Mouse (Mus musculus): ENCODE results near the gene Rbm4b. TPM values are rescaled to one million over a fixed set of nuclear protein-coding genes. Genes with fewer than 3 reads are reported as not detected.

Rbm4b gene
- total RNA-seq, 2 experiments from 2014 or later: 16.8 to 17.9 TPM

GRCm38 (mm10) chr19:4720671-4721244, 35.5 kb upstream of the Rbm4b start:
- TF ChIP-seq CTCF (conservative IDR thresholded peaks at IDR 0.05): no peak
- Histone ChIP-seq H3K4me3 (no peak overlapping the region), H3K27ac (0 out of 2 replicates have a peak overlapping the region, but pooled peaks have one; percentile 33)
- no peak for DNase-seq (ENCODE audit: low spot score in 2 of 2)

- Histone ChIP-seq H3K4me3 (no peak overlapping the region), H3K27ac (no peak overlapping the region)
- TF ChIP-seq CTCF (conservative IDR thresholded peaks at IDR 0.05): no peak
- DNase-seq (ENCODE audit: low spot score in 2 of 2): no peak
Measured at GRCm38 (mm10) chr19:4729186-4729585, 27.1 kb upstream of the Rbm4b start.

- no peak for TF ChIP-seq CTCF (conservative IDR thresholded peaks at IDR 0.05)
- Histone ChIP-seq H3K27ac (peak overlapping the region; percentile 39; the same call in 1 of the 2 replicates), H3K4me3 (no peak overlapping the region)
- no peak for DNase-seq (ENCODE audit: low spot score in 2 of 2)
Measured at GRCm38 (mm10) chr19:4733052-4733451, 23.2 kb upstream of the Rbm4b start.

- no peak for TF ChIP-seq CTCF (conservative IDR thresholded peaks at IDR 0.05)
- Histone ChIP-seq H3K4me3 (no peak overlapping the region), H3K27ac (no peak overlapping the region)
- no peak for DNase-seq (ENCODE audit: low spot score in 2 of 2)
Measured at GRCm38 (mm10) chr19:4737866-4738265, 18.4 kb upstream of the Rbm4b start.

GRCm38 (mm10) chr19:4739053-4739452, 17.2 kb upstream of the Rbm4b start:
- no peak overlapping the region for H3K27ac ChIP-seq
- no peak for TF ChIP-seq CTCF (conservative IDR thresholded peaks at IDR 0.05)
- no peak for DNase-seq (ENCODE audit: low spot score in 2 of 2)
- no peak overlapping the region for H3K4me3 ChIP-seq

- no peak for DNase-seq (ENCODE audit: low spot score in 2 of 2)
- no peak overlapping the region for H3K4me3 ChIP-seq
- no peak for TF ChIP-seq CTCF (conservative IDR thresholded peaks at IDR 0.05)
- no peak overlapping the region for H3K27ac ChIP-seq
Measured at GRCm38 (mm10) chr19:4739762-4740161, 16.5 kb upstream of the Rbm4b start.

GRCm38 (mm10) chr19:4741482-4741881, 14.8 kb upstream of the Rbm4b start:
- DNase-seq (ENCODE audit: low spot score in 2 of 2): no peak
- no peak overlapping the region for H3K4me3 ChIP-seq
- TF ChIP-seq CTCF (conservative IDR thresholded peaks at IDR 0.05): no peak
- no peak overlapping the region; the same call in 1 of the 2 replicates for H3K27ac ChIP-seq

GRCm38 (mm10) chr19:4742229-4742628, 14.1 kb upstream of the Rbm4b start:
- no peak for DNase-seq (ENCODE audit: low spot score in 2 of 2)
- no peak for TF ChIP-seq CTCF (conservative IDR thresholded peaks at IDR 0.05)
- H3K27ac ChIP-seq: no peak overlapping the region
- H3K4me3 ChIP-seq: no peak overlapping the region

GRCm38 (mm10) chr19:4743524-4743923, 12.8 kb upstream of the Rbm4b start:
- Histone ChIP-seq H3K27ac (peak overlapping the region; percentile 54; the same call in 1 of the 2 replicates), H3K4me3 (no peak overlapping the region)
- no peak for DNase-seq (ENCODE audit: low spot score in 2 of 2)
- TF ChIP-seq CTCF (conservative IDR thresholded peaks at IDR 0.05): peak; percentile 75

GRCm38 (mm10) chr19:4744026-4744425, 12.3 kb upstream of the Rbm4b start:
- peak overlapping the region; percentile 54; the same call in 1 of the 2 replicates for H3K27ac ChIP-seq
- TF ChIP-seq CTCF (conservative IDR thresholded peaks at IDR 0.05): no peak
- H3K4me3 ChIP-seq: no peak overlapping the region
- no peak for DNase-seq (ENCODE audit: low spot score in 2 of 2)

- DNase-seq (ENCODE audit: low spot score in 2 of 2): no peak
- TF ChIP-seq CTCF (conservative IDR thresholded peaks at IDR 0.05): no peak
- no peak overlapping the region for H3K4me3 ChIP-seq
- peak overlapping the region; percentile 58; the same call in 1 of the 2 replicates for H3K27ac ChIP-seq
Measured at GRCm38 (mm10) chr19:4745057-4745456, 11.2 kb upstream of the Rbm4b start.

- Histone ChIP-seq H3K4me3 (no peak overlapping the region), H3K27ac (peak overlapping the region; percentile 58; the same call in 1 of the 2 replicates)
- DNase-seq (ENCODE audit: low spot score in 2 of 2): no peak
- TF ChIP-seq CTCF (conservative IDR thresholded peaks at IDR 0.05): no peak
Measured at GRCm38 (mm10) chr19:4745681-4746080, 10.6 kb upstream of the Rbm4b start.

GRCm38 (mm10) chr19:4746611-4747010, 9.7 kb upstream of the Rbm4b start:
- peak overlapping the region; percentile 23; the same call in 1 of the 2 replicates for H3K27ac ChIP-seq
- no peak for DNase-seq (ENCODE audit: low spot score in 2 of 2)
- TF ChIP-seq CTCF (conservative IDR thresholded peaks at IDR 0.05): no peak
- no peak overlapping the region for H3K4me3 ChIP-seq

- Histone ChIP-seq H3K4me3 (no peak overlapping the region), H3K27ac (no peak overlapping the region)
- DNase-seq (ENCODE audit: low spot score in 2 of 2): no peak
- no peak for TF ChIP-seq CTCF (conservative IDR thresholded peaks at IDR 0.05)
Measured at GRCm38 (mm10) chr19:4747631-4748312, 8.5 kb upstream of the Rbm4b start.

All from layer of hippocampus, adult 2 months (tissue).